Mouse (Mus musculus): ENCODE measurements around the gene Vav2.

GRCm38 (mm10) chr2:27387209-27387608 is 39.6 kb downstream of the Vav2 start:
- no peak for TF ChIP-seq CTCF (IDR thresholded peaks at IDR 0.05; ENCODE audit: insufficient read depth, low read length)
- TF ChIP-seq POLR2A (IDR thresholded peaks at IDR 0.05; ENCODE audit: borderline replicate concordance, extremely low read depth, low read depth, low read length), result no peak
